In genomic region chr11:80499550-80499952, GRCm38 (mm10) we compare ENCODE assay signal across 12 mouse cellular contexts. TPM values are rescaled to one million over a fixed set of nuclear protein-coding genes. Genes with fewer than 3 reads are reported as not detected.
A peak's percentile ranks its signal among the peaks of the same experiment; 100 is the strongest.
DNase-seq lines count a peak whose midpoint lies in the region; ATAC-seq and TF ChIP-seq lines count a peak whose summit lies in the region.
"Had no signal": no experiment of that assay in that cellular context is flagged by ENCODE, and none has a peak within 500 bp of the region (broad histone marks: within the 10 kb centered on the region; RNA-seq: fewer than 3 reads in every experiment).

No protein-coding gene starts in this region.

- H3K36me3 ChIP-seq in embryonic facial prominence, embryonic 14.5 days (ENCODE audit: control insufficient read depth, insufficient read depth, low read length), result no peaks in the 10 kb centered on the region
- no peaks in the 10 kb centered on the region for H3K36me3 ChIP-seq in embryonic facial prominence, embryonic 10.5 days (replicated peaks)
- H3K36me3 ChIP-seq in limb, embryonic 12.5 days, result no peaks in the 10 kb centered on the region
- no peaks in the 10 kb centered on the region for H3K36me3 ChIP-seq in limb, embryonic 10.5 days
- no peaks in the 10 kb centered on the region for H3K36me3 ChIP-seq in forebrain, embryonic 13.5 days (ENCODE audit: poor library complexity, severe bottlenecking)
- no peaks in the 10 kb centered on the region for H3K36me3 ChIP-seq in myocyte (ENCODE audit: control insufficient read depth, insufficient read depth)
- H3K36me3 ChIP-seq in thymus, adult 2 months (ENCODE audit: control insufficient read depth, insufficient read depth, low read length), result no peaks in the 10 kb centered on the region
- H3K36me3 ChIP-seq: embryonic facial prominence, embryonic 13.5 days; intestine, embryonic 15.5 days; limb, embryonic 13.5 days had no signal

- H3K27ac ChIP-seq in embryonic facial prominence, embryonic 14.5 days (replicated peaks; ENCODE audit: low read depth, low read length), result peak overlapping the region; percentile 58; the same call in 1 of the 2 replicates
- no peak overlapping the region for H3K27ac ChIP-seq in embryonic facial prominence, embryonic 10.5 days (replicated peaks)
- H3K27ac ChIP-seq in limb, embryonic 12.5 days, result 0 out of 2 replicates have a peak overlapping the region, but pooled peaks have one; percentile 4
- H3K27ac ChIP-seq in limb, embryonic 10.5 days, result no peak overlapping the region
- H3K27ac ChIP-seq in forebrain, embryonic 13.5 days, result peak overlapping the region; percentile 86; the same call in 1 of the 2 replicates
- no peak overlapping the region for H3K27ac ChIP-seq in thymus, adult 2 months (ENCODE audit: control insufficient read depth, insufficient read depth, low read length)
- H3K27ac ChIP-seq: embryonic facial prominence, embryonic 13.5 days had no signal

- no peaks in the 10 kb centered on the region for H3K27me3 ChIP-seq in embryonic facial prominence, embryonic 14.5 days (replicated peaks; ENCODE audit: control insufficient read depth, insufficient read depth, low read length)
- no peaks in the 10 kb centered on the region for H3K27me3 ChIP-seq in embryonic facial prominence, embryonic 10.5 days (replicated peaks; ENCODE audit: low read depth, poor library complexity, severe bottlenecking)
- H3K27me3 ChIP-seq in limb, embryonic 12.5 days, result no peaks in the 10 kb centered on the region
- H3K27me3 ChIP-seq in limb, embryonic 10.5 days (ENCODE audit: low read depth, poor library complexity, severe bottlenecking), result no peaks in the 10 kb centered on the region
- H3K27me3 ChIP-seq in forebrain, embryonic 13.5 days, result no peaks in the 10 kb centered on the region
- H3K27me3 ChIP-seq in myocyte (ENCODE audit: control insufficient read depth, insufficient read depth, insufficient read length), result no peaks in the 10 kb centered on the region
- H3K27me3 ChIP-seq in thymus, adult 2 months (ENCODE audit: control insufficient read depth, insufficient read depth, low read length), result no peaks in the 10 kb centered on the region
- H3K27me3 ChIP-seq: embryonic facial prominence, embryonic 13.5 days; intestine, embryonic 15.5 days; limb, embryonic 13.5 days had no signal

- H3K4me3 ChIP-seq in embryonic facial prominence, embryonic 14.5 days (ENCODE audit: low read depth, low read length), result no peak overlapping the region
- H3K4me3 ChIP-seq in embryonic facial prominence, embryonic 10.5 days, result no peak overlapping the region
- H3K4me3 ChIP-seq in limb, embryonic 12.5 days (replicated peaks), result no peak overlapping the region
- no peak overlapping the region for H3K4me3 ChIP-seq in limb, embryonic 10.5 days
- H3K4me3 ChIP-seq in forebrain, embryonic 13.5 days, result no peak overlapping the region
- H3K4me3 ChIP-seq in myocyte, result no peak overlapping the region
- H3K4me3 ChIP-seq in thymus, adult 2 months (ENCODE audit: control insufficient read depth, insufficient read depth, low read length), result no peak overlapping the region
- H3K4me3 ChIP-seq: embryonic facial prominence, embryonic 13.5 days; intestine, embryonic 15.5 days; limb, embryonic 13.5 days had no signal

- no peak overlapping the region for H3ac ChIP-seq in myocyte (ENCODE audit: control insufficient read depth, insufficient read length)

- ATAC-seq in embryonic facial prominence, embryonic 14.5 days (ENCODE audit: low read depth), result no peak
- ATAC-seq in limb, embryonic 12.5 days (ENCODE audit: insufficient number of reproducible peaks, insufficient read depth, low FRiP score, low TSS enrichment, low read depth), result no peak
- ATAC-seq in forebrain, embryonic 13.5 days, result no peak
- ATAC-seq: intestine, embryonic 15.5 days had no signal

- DNase-seq in embryonic facial prominence, embryonic 14.5 days (ENCODE audit: low spot score), result no peak
- DNase-seq in embryonic facial prominence, embryonic 10.5 days (ENCODE audit: low spot score), result no peak
- DNase-seq in limb, embryonic 10.5 days (ENCODE audit: low spot score), result no peak
- DNase-seq in thymus, adult 2 months, result no peak
- DNase-seq in urinary bladder, postnatal 36 days (ENCODE audit: low spot score in 2 of 2), result no peak
- DNase-seq: B cell, adult 2 months had no signal

- no peak for TF ChIP-seq CTCF in thymus, adult 2 months (IDR thresholded peaks at IDR 0.05; ENCODE audit: borderline replicate concordance, control insufficient read depth, extremely low read depth, insufficient read depth, low read length, poor library complexity)

- 58% methylated on average over 4 of the region's 4 CpGs for WGBS in embryonic facial prominence, embryonic 14.5 days
- 77% methylated on average over 4 of the region's 4 CpGs for WGBS in embryonic facial prominence, embryonic 10.5 days
- WGBS in limb, embryonic 12.5 days, result 72% methylated on average over 4 of the region's 4 CpGs
- 77% methylated on average over 4 of the region's 4 CpGs for WGBS in limb, embryonic 10.5 days
- WGBS in forebrain, embryonic 13.5 days, result 69% methylated on average over 4 of the region's 4 CpGs
- 92% methylated on average over 4 of the region's 4 CpGs for WGBS in thymus, adult 2 months

- no peaks in the 10 kb centered on the region for H3K9me3 ChIP-seq in embryonic facial prominence, embryonic 14.5 days (ENCODE audit: control insufficient read depth, low read length)
- H3K9me3 ChIP-seq in embryonic facial prominence, embryonic 10.5 days, result no peaks in the 10 kb centered on the region
- no peaks in the 10 kb centered on the region for H3K9me3 ChIP-seq in limb, embryonic 12.5 days
- no peaks in the 10 kb centered on the region for H3K9me3 ChIP-seq in limb, embryonic 10.5 days (replicated peaks)
- no peaks in the 10 kb centered on the region for H3K9me3 ChIP-seq in forebrain, embryonic 13.5 days (replicated peaks)
- H3K9me3 ChIP-seq: embryonic facial prominence, embryonic 13.5 days; intestine, embryonic 15.5 days; limb, embryonic 13.5 days had no signal

- H3K9ac ChIP-seq in embryonic facial prominence, embryonic 14.5 days (ENCODE audit: low read depth, low read length), result no peak overlapping the region
- H3K9ac ChIP-seq in limb, embryonic 12.5 days (replicated peaks), result no peak overlapping the region
- no peak overlapping the region for H3K9ac ChIP-seq in forebrain, embryonic 13.5 days
- H3K9ac ChIP-seq: embryonic facial prominence, embryonic 13.5 days; intestine, embryonic 15.5 days; limb, embryonic 13.5 days had no signal

- peaks cover 19% of the 10 kb centered on the region for H3K4me1 ChIP-seq in embryonic facial prominence, embryonic 14.5 days (ENCODE audit: control insufficient read depth, insufficient read depth, low read length)
- H3K4me1 ChIP-seq in embryonic facial prominence, embryonic 10.5 days, result peaks cover 26% of the 10 kb centered on the region
- peaks cover 25% of the 10 kb centered on the region for H3K4me1 ChIP-seq in limb, embryonic 12.5 days (replicated peaks)
- peaks cover 37% of the 10 kb centered on the region for H3K4me1 ChIP-seq in limb, embryonic 10.5 days
- H3K4me1 ChIP-seq in forebrain, embryonic 13.5 days, result peaks cover 48% of the 10 kb centered on the region
- H3K4me1 ChIP-seq in thymus, adult 2 months (replicated peaks; ENCODE audit: control insufficient read depth, insufficient read depth, low read length), result peaks cover 13% of the 10 kb centered on the region

- peak; percentile 17 for TF ChIP-seq POLR2A in myocyte (IDR thresholded peaks at IDR 0.05; ENCODE audit: insufficient read length, low read depth)
- no peak for TF ChIP-seq POLR2A in thymus, adult 2 months (IDR thresholded peaks at IDR 0.05; ENCODE audit: control insufficient read depth, extremely low read depth, insufficient read depth, low read length, poor library complexity)

- H3K79me2 ChIP-seq in myocyte (ENCODE audit: control insufficient read depth, insufficient read depth), result no peaks in the 10 kb centered on the region

- H3K4me2 ChIP-seq in embryonic facial prominence, embryonic 14.5 days (ENCODE audit: low read depth, low read length), result no peak overlapping the region
- no peak overlapping the region for H3K4me2 ChIP-seq in limb, embryonic 12.5 days
- H3K4me2 ChIP-seq in forebrain, embryonic 13.5 days, result no peak overlapping the region
- peak overlapping the region; percentile 87 for H3K4me2 ChIP-seq in myocyte (ENCODE audit: low read depth)
- H3K4me2 ChIP-seq: embryonic facial prominence, embryonic 13.5 days; intestine, embryonic 15.5 days; limb, embryonic 13.5 days had no signal

TF ChIP-seq in myocyte, 11 proteins besides CTCF, POLR2A, EP300 and RAD21:
- TF ChIP-seq TCF3 (IDR thresholded peaks at IDR 0.05; ENCODE audit: insufficient read length, low read depth) (no peak), MAX (IDR thresholded peaks at IDR 0.05; ENCODE audit: low read depth) (no peak), MYOG (IDR thresholded peaks at IDR 0.05; ENCODE audit: control insufficient read depth in 1 of 3, insufficient read depth in 1 of 3, insufficient read length in 2 of 3, low read depth in 2 of 3) (peak in 2 of 3 experiments; percentile 86 to 88), TCF12 (IDR thresholded peaks at IDR 0.05; ENCODE audit: insufficient read depth, poor library complexity, severe bottlenecking) (peak; percentile 76), MYOD1 (IDR thresholded peaks at IDR 0.05; ENCODE audit: control insufficient read depth in 1 of 3, insufficient read length in 2 of 3, low read depth in 2 of 3) (peak; percentile 20 to 92 (median 87)), POLR2AphosphoS2 (IDR thresholded peaks at IDR 0.05; ENCODE audit: insufficient read length, low read depth) (no peak), SRF (IDR thresholded peaks at IDR 0.05; ENCODE audit: control insufficient read depth, insufficient read length, low read depth) (no peak), REST (IDR thresholded peaks at IDR 0.05; ENCODE audit: insufficient read depth, insufficient read length) (no peak), CEBPB (IDR thresholded peaks at IDR 0.05; ENCODE audit: insufficient read depth, poor library complexity, severe bottlenecking) (0 out of 2 replicates have a peak, but pooled peaks have one; percentile 18)

RNA-seq across cellular contexts. Expression of gene Cdk5r1, which starts 22.7 kb away (rescaled TPM):
- polyA plus RNA-seq in embryonic facial prominence, embryonic 14.5 days (2014; fragmentation: Nextera tagmentation; extraction: Ambion mirVana), result 4.9 and 5.1 TPM in 2 replicates
- polyA plus RNA-seq in embryonic facial prominence, embryonic 10.5 days (2016; fragmentation: Nextera tagmentation; extraction: Ambion mirVana), result 4.1 and 4.8 TPM in 2 replicates
- polyA plus RNA-seq in limb, embryonic 12.5 days (2016; fragmentation: Nextera tagmentation; extraction: Ambion mirVana), result 4.7 and 4.8 TPM in 2 replicates
- polyA plus RNA-seq in limb, embryonic 10.5 days (2016; fragmentation: Nextera tagmentation; extraction: Ambion mirVana), result 1.4 and 1.6 TPM in 2 replicates
- polyA plus RNA-seq in forebrain, embryonic 13.5 days (2015; fragmentation: Nextera tagmentation; extraction: Ambion mirVana), result 67.9 and 73.9 TPM in 2 replicates
- 11.3 TPM for polyA plus RNA-seq in myocyte (2012; fragmentation: generic; extraction: Trizol)
- 10.8 and 12.3 TPM in 2 replicates for polyA plus RNA-seq in thymus, adult 2 months (2012; rRNA removed)

Comparison
In these comparisons a context has a peak if more than half of its experiments do, and no peak if none do; other contexts are left out.
1. H3K27ac ChIP-seq: peak in embryonic facial prominence, embryonic 14.5 days (single experiment), limb, embryonic 12.5 days (single experiment) and forebrain, embryonic 13.5 days (single experiment); none in embryonic facial prominence, embryonic 10.5 days (single experiment), limb, embryonic 10.5 days (single experiment) and thymus, adult 2 months (single experiment).